Comparison of ENCODE assay signal across 1 mouse cellular context in genomic region chrX:8233602-8234001, GRCm38 (mm10).
TF ChIP-seq lines count a peak whose summit lies in the region.

No protein-coding gene starts in this region.

TF ChIP-seq in MEL, 35 proteins besides CTCF, POLR2A, EP300 and RAD21:
- TF ChIP-seq USF2 (IDR thresholded peaks at IDR 0.05; ENCODE audit: borderline replicate concordance in 1 of 2, insufficient read depth in 1 of 2, low read depth in 1 of 2, low read length in 2 of 2) (no peak), TAL1 (IDR thresholded peaks at IDR 0.05; ENCODE audit: low read length) (0 out of 2 replicates have a peak, but pooled peaks have one; percentile 15), TCF12 (IDR thresholded peaks at IDR 0.05; ENCODE audit: low read depth, low read length) (peak; percentile 82), MEF2A (IDR thresholded peaks at IDR 0.05; ENCODE audit: extremely low read depth, insufficient replicate concordance, low read depth, low read length, poor library complexity, severe bottlenecking) (0 out of 2 replicates have a peak, but pooled peaks have one; percentile 10), ZC3H11A (IDR thresholded peaks at IDR 0.05; ENCODE audit: low read depth, low read length) (no peak), POLR2AphosphoS5 (IDR thresholded peaks at IDR 0.05; ENCODE audit: borderline replicate concordance, low read depth, low read length) (no peak), ELF1 (IDR thresholded peaks at IDR 0.05; ENCODE audit: low read depth, low read length) (no peak), HCFC1 (IDR thresholded peaks at IDR 0.05; ENCODE audit: low read depth, low read length) (no peak), ZNF384 (IDR thresholded peaks at IDR 0.05; ENCODE audit: low read depth, low read length) (peak; percentile 90), GATA1 (IDR thresholded peaks at IDR 0.05; ENCODE audit: low read depth, low read length) (peak; percentile 82), TBP (IDR thresholded peaks at IDR 0.05; ENCODE audit: low read depth, low read length) (no peak), RCOR1 (IDR thresholded peaks at IDR 0.05; ENCODE audit: low read depth, low read length) (0 out of 2 replicates have a peak, but pooled peaks have one; percentile 68), ETS1 (IDR thresholded peaks at IDR 0.05; ENCODE audit: low read depth, low read length) (0 out of 2 replicates have a peak, but pooled peaks have one; percentile 21), NELFE (IDR thresholded peaks at IDR 0.05; ENCODE audit: low read depth, low read length) (no peak), MXI1 (IDR thresholded peaks at IDR 0.05; ENCODE audit: low read depth, low read length) (peak; percentile 29; the same call in 1 of the 2 replicates), CHD1 (IDR thresholded peaks at IDR 0.05; ENCODE audit: low read depth, low read length) (no peak)
